Mouse (Mus musculus): ENCODE results near the gene Nr3c2. TPM values are rescaled to one million over a fixed set of nuclear protein-coding genes. Genes with fewer than 3 reads are reported as not detected.
A peak's percentile ranks its signal among the peaks of the same experiment; 100 is the strongest.

Gene Nr3c2
- polyA plus RNA-seq (2012; ENCODE audit: insufficient read depth, insufficient read length, missing spikeins): 5.5 and 7.4 TPM in 2 replicates

- no peaks in the 10 kb centered on the region for H3K4me1 ChIP-seq (ENCODE audit: control insufficient read depth, insufficient read depth, insufficient read length, low read length)
- peak within 1 kb of the TSS; percentile 77 for H3K27ac ChIP-seq (replicated peaks; ENCODE audit: low read depth, low read length)
- H3K4me3 ChIP-seq (ENCODE audit: insufficient read depth, low read depth, low read length): peak within 1 kb of the TSS; percentile 99
Observed at GRCm38 (mm10) chr8:76899411-76900154, at the start of gene Nr3c2. Nr3c2 (plus strand) TSS chr8:76899442.

- H3K4me3 ChIP-seq (ENCODE audit: insufficient read depth, low read depth, low read length): no peak overlapping the region
- H3K4me1 ChIP-seq (ENCODE audit: control insufficient read depth, insufficient read depth, insufficient read length, low read length): no peaks in the 10 kb centered on the region
- no peak overlapping the region for H3K27ac ChIP-seq (replicated peaks; ENCODE audit: low read depth, low read length)
Observed at GRCm38 (mm10) chr8:76858534-76858933, 40.7 kb upstream of the Nr3c2 start.

GRCm38 (mm10) chr8:76859709-76860108 lies 39.5 kb upstream of the Nr3c2 start:
- H3K4me1 ChIP-seq (ENCODE audit: control insufficient read depth, insufficient read depth, insufficient read length, low read length): no peaks in the 10 kb centered on the region
- no peak overlapping the region for H3K27ac ChIP-seq (replicated peaks; ENCODE audit: low read depth, low read length)
- H3K4me3 ChIP-seq (ENCODE audit: insufficient read depth, low read depth, low read length): no peak overlapping the region

GRCm38 (mm10) chr8:76863066-76863465 lies 36.2 kb upstream of the Nr3c2 start:
- H3K4me3 ChIP-seq (ENCODE audit: insufficient read depth, low read depth, low read length): no peak overlapping the region
- no peaks in the 10 kb centered on the region for H3K4me1 ChIP-seq (ENCODE audit: control insufficient read depth, insufficient read depth, insufficient read length, low read length)
- H3K27ac ChIP-seq (replicated peaks; ENCODE audit: low read depth, low read length): no peak overlapping the region

GRCm38 (mm10) chr8:76876809-76877208 lies 22.4 kb upstream of the Nr3c2 start:
- Histone ChIP-seq H3K27ac (replicated peaks; ENCODE audit: low read depth, low read length) (no peak overlapping the region), H3K4me1 (ENCODE audit: control insufficient read depth, insufficient read depth, insufficient read length, low read length) (no peaks in the 10 kb centered on the region), H3K4me3 (ENCODE audit: insufficient read depth, low read depth, low read length) (no peak overlapping the region)

- no peaks in the 10 kb centered on the region for H3K4me1 ChIP-seq (ENCODE audit: control insufficient read depth, insufficient read depth, insufficient read length, low read length)
- H3K4me3 ChIP-seq (ENCODE audit: insufficient read depth, low read depth, low read length): no peak overlapping the region
- H3K27ac ChIP-seq (replicated peaks; ENCODE audit: low read depth, low read length): no peak overlapping the region
Observed at GRCm38 (mm10) chr8:76897050-76897449, 2.2 kb upstream of the Nr3c2 start.

- Histone ChIP-seq H3K27ac (replicated peaks; ENCODE audit: low read depth, low read length) (peak overlapping the region; percentile 77), H3K4me3 (ENCODE audit: insufficient read depth, low read depth, low read length) (peak overlapping the region; percentile 99), H3K4me1 (ENCODE audit: control insufficient read depth, insufficient read depth, insufficient read length, low read length) (no peaks in the 10 kb centered on the region)
Observed at GRCm38 (mm10) chr8:76898721-76899410, 376 bp upstream of the Nr3c2 start.

GRCm38 (mm10) chr8:76900155-76901141 lies 1.2 kb downstream of the Nr3c2 start:
- H3K27ac ChIP-seq (replicated peaks; ENCODE audit: low read depth, low read length): peak overlapping the region; percentile 46
- no peaks in the 10 kb centered on the region for H3K4me1 ChIP-seq (ENCODE audit: control insufficient read depth, insufficient read depth, insufficient read length, low read length)
- peak overlapping the region; percentile 99 for H3K4me3 ChIP-seq (ENCODE audit: insufficient read depth, low read depth, low read length)

GRCm38 (mm10) chr8:76901430-76902204 lies 2.4 kb downstream of the Nr3c2 start:
- Histone ChIP-seq H3K27ac (replicated peaks; ENCODE audit: low read depth, low read length) (peak overlapping the region; percentile 35), H3K4me1 (ENCODE audit: control insufficient read depth, insufficient read depth, insufficient read length, low read length) (no peaks in the 10 kb centered on the region), H3K4me3 (ENCODE audit: insufficient read depth, low read depth, low read length) (peak overlapping the region; percentile 99)

GRCm38 (mm10) chr8:76902205-76903078 lies 3.2 kb downstream of the Nr3c2 start:
- no peaks in the 10 kb centered on the region for H3K4me1 ChIP-seq (ENCODE audit: control insufficient read depth, insufficient read depth, insufficient read length, low read length)
- no peak overlapping the region for H3K27ac ChIP-seq (replicated peaks; ENCODE audit: low read depth, low read length)
- H3K4me3 ChIP-seq (ENCODE audit: insufficient read depth, low read depth, low read length): peak overlapping the region; percentile 74

- Histone ChIP-seq H3K4me3 (ENCODE audit: insufficient read depth, low read depth, low read length) (no peak overlapping the region), H3K27ac (replicated peaks; ENCODE audit: low read depth, low read length) (no peak overlapping the region), H3K4me1 (ENCODE audit: control insufficient read depth, insufficient read depth, insufficient read length, low read length) (peaks cover 2% of the 10 kb centered on the region; the same call in 1 of the 2 replicates)
Observed at GRCm38 (mm10) chr8:76911206-76911605, 12.0 kb downstream of the Nr3c2 start.

- H3K27ac ChIP-seq (replicated peaks; ENCODE audit: low read depth, low read length): no peak overlapping the region
Observed at GRCm38 (mm10) chr8:76912678-76913077, 13.4 kb downstream of the Nr3c2 start.

GRCm38 (mm10) chr8:76913207-76913606 lies 14.0 kb downstream of the Nr3c2 start:
- H3K4me3 ChIP-seq (ENCODE audit: insufficient read depth, low read depth, low read length): no peak overlapping the region
- no peak overlapping the region for H3K27ac ChIP-seq (replicated peaks; ENCODE audit: low read depth, low read length)
- H3K4me1 ChIP-seq (ENCODE audit: control insufficient read depth, insufficient read depth, insufficient read length, low read length): peaks cover 2% of the 10 kb centered on the region; the same call in 1 of the 2 replicates

More at GRCm38 (mm10) chr8:76912678-76913077, 13.4 kb downstream of the Nr3c2 start:
- no peak overlapping the region for H3K4me3 ChIP-seq (ENCODE audit: insufficient read depth, low read depth, low read length)
- H3K4me1 ChIP-seq (ENCODE audit: control insufficient read depth, insufficient read depth, insufficient read length, low read length): peaks cover 2% of the 10 kb centered on the region; the same call in 1 of the 2 replicates
